Mouse (Mus musculus) limb, embryonic 12.5 days (tissue): ENCODE measurements at regions not wholly inside any gene's neighbourhood (a gene's known extent, or its start where the extent isn't known, plus 50 kb on each side); places are given as distances from the start of the nearest gene placed in this dataset.

ENCODE experiments used
- ATAC-seq: fragments of 200-750 bp; cut with Nextera tagmentation; 2 replicates; pipeline ENCODE4 v1.8.0; 2017; ENCODE audit warnings: low read depth, moderate TSS enrichment; ENCODE audit not compliant: insufficient number of reproducible peaks, insufficient read depth, low FRiP score, low TSS enrichment
- H3K27ac ChIP-seq: fragments of 300-500 bp; sonication (generic); 2 replicates; pipeline ENCODE4 v1.5.1; 2016; ENCODE audit warnings: mild to moderate bottlenecking, moderate library complexity
- H3K27me3 ChIP-seq: fragments of 300-500 bp; sonication (generic); 2 replicates; pipeline ENCODE4 v1.6.1; 2016; ENCODE audit warnings: mild to moderate bottlenecking, moderate library complexity
- H3K36me3 ChIP-seq: fragments of 300-500 bp; sonication (generic); 2 replicates; pipeline ENCODE4 v1.6.1; 2016; ENCODE audit warnings: mild to moderate bottlenecking, moderate library complexity
- H3K4me1 ChIP-seq: fragments of 300-500 bp; sonication (generic); replicated peaks from 2 replicates; pipeline ENCODE4 v1.6.1; 2016
- H3K4me2 ChIP-seq: fragments of 300-500 bp; sonication (generic); 2 replicates; pipeline ENCODE4 v1.6.1; 2016; ENCODE audit warnings: mild to moderate bottlenecking, moderate library complexity
- H3K4me3 ChIP-seq: fragments of 300-500 bp; sonication (generic); replicated peaks from 2 replicates; pipeline ENCODE4 v1.5.1; 2016; ENCODE audit warnings: mild to moderate bottlenecking
- H3K9ac ChIP-seq: fragments of 300-500 bp; sonication (generic); replicated peaks from 2 replicates; pipeline ENCODE4 v1.6.1; 2016; ENCODE audit warnings: mild to moderate bottlenecking, moderate library complexity
- H3K9me3 ChIP-seq: fragments of 300-500 bp; sonication (generic); 2 replicates; pipeline ENCODE4 v1.6.1; 2016; ENCODE audit warnings: mild to moderate bottlenecking, moderate library complexity
- WGBS: fragments of 180-500 bp; shearing (Covaris S2); methylation state at CpG from one replicate; pipeline ENCODE4 v1.1.7; 2016; 5-methylcytosine and 5-hydroxymethylcytosine counted together

DNA sequence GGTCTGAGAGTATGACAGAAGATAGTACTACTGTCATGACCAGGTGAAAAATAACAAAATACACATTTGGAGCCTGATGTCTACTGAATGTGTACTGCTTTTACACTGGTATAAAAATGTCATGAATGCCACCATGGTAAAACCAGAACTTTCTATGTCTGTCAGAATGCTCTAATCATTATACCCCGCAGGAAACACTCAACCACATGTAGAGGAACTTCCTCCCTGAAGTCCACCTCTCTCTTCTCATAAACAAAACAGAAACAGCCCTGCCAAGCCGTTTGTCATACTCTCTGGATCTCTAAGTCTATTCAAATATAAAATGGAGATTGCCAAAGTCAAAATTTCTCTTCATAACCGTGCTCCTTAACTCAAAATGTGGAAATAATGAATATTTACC, 178.2 kb downstream of the Parm1 start:
- H3K27ac ChIP-seq, result no peak overlapping the region
- WGBS, result 84% methylated on average over 3 of the region's 3 CpGs
- H3K36me3 ChIP-seq, result no peaks in the 10 kb centered on the region
- ATAC-seq, result no peak
- H3K4me1 ChIP-seq, result peaks cover 20% of the 10 kb centered on the region
- no peak overlapping the region for H3K4me2 ChIP-seq
- no peaks in the 10 kb centered on the region for H3K27me3 ChIP-seq
- H3K4me3 ChIP-seq, result no peak overlapping the region
- H3K9ac ChIP-seq, result no peak overlapping the region
- H3K9me3 ChIP-seq, result no peaks in the 10 kb centered on the region

DNA sequence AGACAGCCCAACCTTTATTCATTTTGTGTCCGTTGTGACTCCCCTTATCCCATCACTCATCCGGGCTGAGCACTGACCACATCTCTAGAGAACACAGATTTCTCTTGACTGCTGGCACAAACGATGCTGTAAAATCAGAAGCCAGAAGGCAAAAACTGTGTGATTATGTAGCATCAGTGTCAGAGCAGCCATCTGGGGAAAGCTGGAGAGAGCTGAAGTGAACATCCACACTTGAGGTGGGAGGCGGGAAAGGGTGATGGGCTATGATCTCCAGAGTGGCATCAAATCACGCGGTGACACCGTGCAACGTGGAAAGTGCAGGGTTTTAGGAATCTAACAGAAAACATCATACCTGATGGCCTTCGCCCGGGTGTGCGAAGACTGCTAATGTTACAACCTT, 175.9 kb downstream of the Parm1 start:
- H3K27ac ChIP-seq, result 0 out of 2 replicates have a peak overlapping the region, but pooled peaks have one; percentile 14
- H3K9ac ChIP-seq, result no peak overlapping the region
- H3K4me3 ChIP-seq, result no peak overlapping the region
- WGBS, result 66% methylated on average over 11 of the region's 11 CpGs
- H3K36me3 ChIP-seq, result no peaks in the 10 kb centered on the region
- no peaks in the 10 kb centered on the region for H3K27me3 ChIP-seq
- ATAC-seq, result no peak
- H3K9me3 ChIP-seq, result no peaks in the 10 kb centered on the region
- 0 out of 2 replicates have a peak overlapping the region, but pooled peaks have one; percentile 11 for H3K4me2 ChIP-seq
- peaks cover 20% of the 10 kb centered on the region for H3K4me1 ChIP-seq

DNA sequence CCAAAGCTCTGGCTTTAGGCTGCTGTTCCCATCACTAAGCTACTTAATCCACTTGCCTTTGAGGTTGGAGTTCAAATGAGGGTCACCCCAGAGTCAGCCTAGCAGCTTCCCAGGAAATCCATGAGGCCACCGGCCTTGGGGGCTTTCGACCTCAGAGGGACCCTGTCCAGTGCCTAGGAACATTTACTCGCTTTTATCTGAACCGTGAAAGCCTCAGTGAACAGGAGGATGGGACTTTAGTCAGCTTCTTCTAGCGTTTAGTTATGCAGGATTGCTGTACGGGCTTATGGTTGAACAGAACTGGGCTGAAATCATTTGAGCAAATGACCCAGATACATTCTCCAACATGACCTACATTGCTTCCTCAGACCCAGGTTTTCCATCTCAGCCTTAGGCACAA, 174.9 kb downstream of the Parm1 start:
- Histone ChIP-seq H3K4me1 (peaks cover 20% of the 10 kb centered on the region), H3K36me3 (no peaks in the 10 kb centered on the region), H3K9me3 (no peaks in the 10 kb centered on the region), H3K4me3 (no peak overlapping the region), H3K4me2 (no peak overlapping the region), H3K27ac (no peak overlapping the region), H3K9ac (no peak overlapping the region), H3K27me3 (no peaks in the 10 kb centered on the region)
- 29% methylated on average over 6 of the region's 6 CpGs for WGBS
- ATAC-seq, result no peak

DNA sequence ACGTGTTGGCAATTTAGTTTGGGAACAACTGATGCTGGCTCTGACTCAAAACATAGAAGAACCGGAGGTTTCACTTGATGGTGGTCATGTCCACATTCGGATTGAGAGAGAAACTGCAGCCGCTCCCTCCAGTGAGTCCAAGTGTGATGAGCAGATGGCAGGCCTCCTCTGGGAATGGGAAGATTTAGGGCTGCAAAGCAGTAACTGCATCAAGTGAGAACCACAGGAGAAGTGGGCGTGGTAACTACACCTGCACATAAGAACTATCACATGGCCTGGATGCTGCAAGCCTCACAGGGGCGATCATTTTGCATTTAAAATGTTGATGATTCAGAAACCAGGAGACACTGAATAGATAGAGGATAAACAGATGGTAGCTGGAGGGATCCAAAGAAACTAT, 161.3 kb downstream of the Parm1 start:
- no peaks in the 10 kb centered on the region for H3K4me1 ChIP-seq
- H3K27ac ChIP-seq, result no peak overlapping the region
- ATAC-seq, result no peak
- no peak overlapping the region for H3K4me2 ChIP-seq
- H3K9ac ChIP-seq, result no peak overlapping the region
- no peaks in the 10 kb centered on the region for H3K27me3 ChIP-seq
- no peaks in the 10 kb centered on the region for H3K36me3 ChIP-seq
- no peaks in the 10 kb centered on the region for H3K9me3 ChIP-seq
- 80% methylated on average over 6 of the region's 6 CpGs for WGBS
- H3K4me3 ChIP-seq, result no peak overlapping the region
